ENCODE assay signal across 12 mouse cellular contexts in the genomic region with DNA sequence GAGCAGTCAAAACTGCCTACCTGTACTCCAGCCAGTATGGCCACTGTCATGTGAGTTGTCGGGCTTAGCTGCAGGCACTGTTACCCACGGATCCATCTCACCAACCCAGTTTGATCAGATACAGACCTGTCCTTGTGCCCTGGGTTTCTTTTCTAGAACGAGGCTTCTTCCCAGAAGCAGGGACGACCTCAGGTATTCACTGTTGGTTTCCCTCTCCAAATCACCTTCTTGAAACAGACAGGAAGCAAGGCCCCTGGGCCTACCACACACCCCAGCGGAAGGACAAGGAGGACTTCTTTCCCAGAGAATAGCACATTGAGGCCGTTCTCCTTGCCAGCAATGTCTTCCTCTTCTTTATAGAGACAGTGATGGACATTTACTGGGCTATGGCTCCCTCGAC. TPM values are rescaled to one million over a fixed set of nuclear protein-coding genes. Genes with fewer than 3 reads are reported as not detected.
"Had no signal": no experiment of that assay in that cellular context is flagged by ENCODE, and none has a peak within 500 bp of the region (broad histone marks: within the 10 kb centered on the region; RNA-seq: fewer than 3 reads in every experiment).

No protein-coding gene starts in this region.

- H3K27me3 ChIP-seq: kidney, embryonic 15.5 days; liver, embryonic 13.5 days; midbrain, embryonic 13.5 days; neural tube, embryonic 15.5 days had no signal

- H3K4me3 ChIP-seq: kidney, embryonic 15.5 days; liver, embryonic 13.5 days; midbrain, embryonic 13.5 days; myocyte; neural tube, embryonic 15.5 days had no signal

- DNase-seq: kidney, adult 2 months; kidney, postnatal 14 days; left cerebral cortex, postnatal 4 days; liver, embryonic 13.5 days; lung, adult 18-20 months; right cerebral cortex, adult 18-20 months; right cerebral cortex, postnatal 25 days had no signal

- H3K9ac ChIP-seq: kidney, embryonic 15.5 days; liver, embryonic 13.5 days; midbrain, embryonic 13.5 days; neural tube, embryonic 15.5 days had no signal

- H3K36me3 ChIP-seq: kidney, embryonic 15.5 days; liver, embryonic 13.5 days; midbrain, embryonic 13.5 days; neural tube, embryonic 15.5 days had no signal

- H3K27ac ChIP-seq: kidney, embryonic 15.5 days; liver, embryonic 13.5 days; midbrain, embryonic 13.5 days; neural tube, embryonic 15.5 days; stomach, postnatal 0 days had no signal

- H3K9me3 ChIP-seq: kidney, embryonic 15.5 days; liver, embryonic 13.5 days; midbrain, embryonic 13.5 days; neural tube, embryonic 15.5 days had no signal

- H3K4me2 ChIP-seq: kidney, embryonic 15.5 days; liver, embryonic 13.5 days; midbrain, embryonic 13.5 days; neural tube, embryonic 15.5 days had no signal

- ATAC-seq: midbrain, embryonic 13.5 days had no signal

- H3K4me1 ChIP-seq: kidney, embryonic 15.5 days; liver, embryonic 13.5 days; midbrain, embryonic 13.5 days; neural tube, embryonic 15.5 days had no signal

RNA-seq across cellular contexts. Expression of a gene that starts 28.2 kb away (rescaled TPM):
- polyA plus RNA-seq: myocyte had no signal
